Mouse (Mus musculus): ENCODE measurements around the gene Gramd1c.

- no peak for TF ChIP-seq CTCF (IDR thresholded peaks at IDR 0.05; ENCODE audit: low read depth)
- TF ChIP-seq EP300 (IDR thresholded peaks at IDR 0.05; ENCODE audit: low read depth) = no peak
These were observed 52.1 kb downstream of the Gramd1c start for GRCm38 (mm10) chr16:44011010-44011409.

Data from liver, embryonic 14.5 days (tissue).